Mouse (Mus musculus): Measurements from ENCODE around the gene Ggct. TPM values are rescaled to one million over a fixed set of nuclear protein-coding genes. Genes with fewer than 3 reads are reported as not detected.
"Not testable (repeated sequence)": the region's sequence is repeated elsewhere in the genome, so short reads cannot be mapped to it uniquely, and the experiment has no call there.

The Ggct gene
- total RNA-seq, 2 experiments from 2014 or later, result 24.3 to 24.7 TPM

GRCm38 (mm10) chr6:54955949-54956348 is 36.8 kb downstream of the Ggct start:
- DNase-seq, result no peak
- intact Hi-C loops (cut with DNase I), result no loop called here

GRCm38 (mm10) chr6:54954659-54955414 is 37.9 kb downstream of the Ggct start:
- DNase-seq, result peak; percentile 58 to 59
- intact Hi-C loops (cut with DNase I), result no loop called here

- intact Hi-C loops (cut with DNase I); DNase-seq: not testable (repeated sequence)
These were observed 39.4 kb downstream of the Ggct start for GRCm38 (mm10) chr6:54953399-54953798.

- intact Hi-C loops (cut with DNase I), result no loop called here
- no peak for DNase-seq
These were observed 40.2 kb downstream of the Ggct start for GRCm38 (mm10) chr6:54952542-54952941.

GRCm38 (mm10) chr6:54948682-54949081 is 44.1 kb downstream of the Ggct start:
- no peak for DNase-seq
- intact Hi-C loops (cut with DNase I), result no loop called here

- DNase-seq, result no peak
These were observed 46.4 kb downstream of the Ggct start for GRCm38 (mm10) chr6:54946241-54946953.

GRCm38 (mm10) chr6:54944551-54944950 is 48.2 kb downstream of the Ggct start:
- no peak for DNase-seq
- intact Hi-C loops (cut with DNase I), result no loop called here

More at GRCm38 (mm10) chr6:54946241-54946953, 46.4 kb downstream of the Ggct start:
- intact Hi-C loops (cut with DNase I), result no loop called here

- no peak for DNase-seq
- intact Hi-C loops (cut with DNase I), result no loop called here
These were observed 49.0 kb downstream of the Ggct start for GRCm38 (mm10) chr6:54943753-54944152.

- no peak for DNase-seq
- intact Hi-C loops (cut with DNase I), result no loop called here
These were observed 49.5 kb downstream of the Ggct start for GRCm38 (mm10) chr6:54943292-54943691.

GRCm38 (mm10) chr6:54941149-54941548 is 51.6 kb downstream of the Ggct start:
- no peak for DNase-seq
- intact Hi-C loops (cut with DNase I), result loop anchor here (2.0 kb wide), 1 partner anchor 32 kb away; the partner anchor contains the start of gene Nod1

GRCm38 (mm10) chr6:54940126-54940525 is 52.6 kb downstream of the Ggct start:
- intact Hi-C loops (cut with DNase I), result loop anchor here (2.0 kb wide), 1 partner anchor 33 kb away; the partner anchor contains the start of gene Nod1
- no peak for DNase-seq

- intact Hi-C loops (cut with DNase I), result loop anchor here (2.0 kb wide), 1 partner anchor 33 kb away; the partner anchor contains the start of gene Nod1
- peak; percentile 74 to 75 for DNase-seq
These were observed 53.1 kb downstream of the Ggct start for GRCm38 (mm10) chr6:54939631-54940030.

GRCm38 (mm10) chr6:54936496-54936895 is 56.3 kb downstream of the Ggct start:
- DNase-seq, result no peak
- intact Hi-C loops (cut with DNase I), result no loop called here

GRCm38 (mm10) chr6:54934930-54935329 is 57.8 kb downstream of the Ggct start:
- DNase-seq, result peak in 1 of 2 experiments; percentile 1
- intact Hi-C loops (cut with DNase I), result loop anchor here (5.0 kb wide), 1 partner anchor 57 kb away; the partner anchor contains the start of gene Ggct

GRCm38 (mm10) chr6:54934313-54934712 is 58.4 kb downstream of the Ggct start:
- intact Hi-C loops (cut with DNase I), result loop anchor here (5.0 kb wide), 1 partner anchor 58 kb away; the partner anchor contains the start of gene Ggct
- peak in 1 of 2 experiments; percentile 13 for DNase-seq

GRCm38 (mm10) chr6:54933866-54934265 is 58.9 kb downstream of the Ggct start:
- intact Hi-C loops (cut with DNase I), result loop anchor here (5.0 kb wide), 1 partner anchor 58 kb away; the partner anchor contains the start of gene Ggct
- DNase-seq, result peak in 1 of 2 experiments; percentile 27

- intact Hi-C loops (cut with DNase I), result loop anchor here (5.0 kb wide), 1 partner anchor 59 kb away; the partner anchor contains the start of gene Ggct
- DNase-seq, result peak in 1 of 2 experiments; percentile 2
These were observed 59.5 kb downstream of the Ggct start for GRCm38 (mm10) chr6:54933216-54933615.
